Mouse (Mus musculus): ENCODE data around the gene Ccdc36. TPM values are rescaled to one million over a fixed set of nuclear protein-coding genes. Genes with fewer than 3 reads are reported as not detected.

Ccdc36 gene
- total and polyA plus RNA-seq, 2 experiments from 2014 or later, result 1.2 to 1.7 TPM

DNA sequence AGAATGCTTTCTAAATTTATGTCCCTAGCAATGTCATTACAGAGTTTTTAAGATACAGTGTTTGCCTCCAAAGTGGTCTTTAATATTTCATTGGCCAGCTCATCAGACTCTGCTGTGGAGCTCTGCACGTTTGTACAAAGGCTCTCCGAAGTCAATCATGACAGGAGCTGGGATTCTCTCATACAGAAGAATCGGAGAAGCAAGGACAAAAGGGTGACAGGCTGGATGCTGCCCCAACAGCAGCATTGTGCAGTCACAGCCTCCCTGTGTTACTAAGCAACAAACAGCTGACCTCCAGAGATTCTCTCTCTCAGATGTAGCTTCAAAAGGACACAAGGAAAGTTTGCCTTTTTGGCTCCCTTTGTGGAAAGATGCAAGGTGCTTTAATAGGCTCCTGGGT lies 7.9 kb upstream of the Ccdc36 start, which contains the start of gene BC048562:
Gene BC048562, plus strand, starts transcription at position 301 of the 400 bp plus-strand sequence.
- 24% methylated on average over 3 of the region's 3 CpGs for WGBS
- H3K9ac ChIP-seq (replicated peaks; ENCODE audit: low read length), result no peak within 1 kb of the TSS
- no peak for TF ChIP-seq CTCF (IDR thresholded peaks at IDR 0.05; ENCODE audit: low read depth)
- peak; percentile 31 for DNase-seq (ENCODE audit: low spot score)
- H3K4me1 ChIP-seq (ENCODE audit: insufficient read depth, low read length), result peaks cover 4% of the 10 kb centered on the region; the same call in 1 of the 2 replicates
- no peaks in the 10 kb centered on the region for H3K27me3 ChIP-seq (ENCODE audit: insufficient read depth, low read length)
- no peak within 1 kb of the TSS for H3K4me2 ChIP-seq (ENCODE audit: low read depth, low read length)
- no peaks in the 10 kb centered on the region for H3K9me3 ChIP-seq (ENCODE audit: low read length)
- no peaks in the 10 kb centered on the region for H3K36me3 ChIP-seq (ENCODE audit: insufficient read depth, low read length)
- no peak within 1 kb of the TSS for H3K4me3 ChIP-seq (ENCODE audit: low read length)
- no peak within 1 kb of the TSS for H3K27ac ChIP-seq
- 0 out of 2 replicates have a peak, but pooled peaks have one; percentile 32 for ATAC-seq

DNA sequence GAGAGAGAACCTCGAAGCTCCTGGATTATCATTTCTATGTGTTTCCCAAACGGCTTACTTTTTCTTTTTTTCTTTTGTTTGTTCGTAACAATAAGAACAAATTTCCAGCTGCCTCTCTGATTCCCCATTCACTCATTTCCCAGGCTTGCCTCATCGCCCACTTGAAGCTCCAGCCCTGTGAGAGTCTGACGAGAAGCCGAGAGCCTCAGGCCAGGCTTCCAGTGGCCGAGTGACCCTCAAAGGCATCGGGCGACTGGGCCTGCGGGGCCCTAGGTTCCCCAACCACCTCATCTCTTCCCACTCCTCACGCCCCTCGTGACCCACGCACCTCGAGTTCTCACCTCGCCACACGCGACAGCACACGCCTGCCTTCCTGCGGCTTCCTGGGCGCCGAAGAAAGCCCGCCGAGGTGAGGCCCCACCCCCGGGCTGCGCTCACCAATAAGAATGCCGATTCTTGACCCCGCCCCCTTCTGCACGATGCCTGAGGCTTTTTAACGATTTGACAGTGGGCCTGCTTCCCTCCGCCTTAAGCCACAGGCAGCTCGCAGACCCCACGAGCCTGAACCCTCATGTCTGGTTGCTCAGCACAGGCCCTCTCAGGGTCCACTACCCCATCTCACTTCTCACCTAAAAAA lies 3.3 kb upstream of the Ccdc36 start:
- Histone ChIP-seq H3K4me1 (ENCODE audit: insufficient read depth, low read length) (no peaks in the 10 kb centered on the region), H3K4me2 (ENCODE audit: low read depth, low read length) (peak overlapping the region; percentile 46), H3K27me3 (ENCODE audit: insufficient read depth, low read length) (no peaks in the 10 kb centered on the region), H3K27ac (no peak overlapping the region), H3K36me3 (ENCODE audit: insufficient read depth, low read length) (no peaks in the 10 kb centered on the region), H3K9me3 (ENCODE audit: low read length) (no peaks in the 10 kb centered on the region), H3K4me3 (ENCODE audit: low read length) (peak overlapping the region; percentile 21), H3K9ac (replicated peaks; ENCODE audit: low read length) (no peak overlapping the region)
- no peak for TF ChIP-seq CTCF (IDR thresholded peaks at IDR 0.05; ENCODE audit: low read depth)
- ATAC-seq (peak; percentile 70; the same call in 1 of the 2 replicates), DNase-seq (ENCODE audit: low spot score) (peak; percentile 63)
- 44% methylated on average over 32 of the region's 32 CpGs for WGBS

GRCm38 (mm10) chr9:108412221-108412620 lies 16.1 kb downstream of the Ccdc36 start:
- Histone ChIP-seq H3K27me3 (ENCODE audit: insufficient read depth, low read length) (no peaks in the 10 kb centered on the region), H3K9ac (replicated peaks; ENCODE audit: low read length) (no peak overlapping the region), H3K36me3 (ENCODE audit: insufficient read depth, low read length) (no peaks in the 10 kb centered on the region), H3K4me1 (ENCODE audit: insufficient read depth, low read length) (no peaks in the 10 kb centered on the region), H3K4me3 (ENCODE audit: low read length) (no peak overlapping the region), H3K27ac (no peak overlapping the region), H3K4me2 (ENCODE audit: low read depth, low read length) (no peak overlapping the region), H3K9me3 (ENCODE audit: low read length) (no peaks in the 10 kb centered on the region)
- no peak for ATAC-seq
- peak; percentile 12 for DNase-seq (ENCODE audit: low spot score)
- 88% methylated on average over 1 of the region's 1 CpGs for WGBS
- TF ChIP-seq CTCF (IDR thresholded peaks at IDR 0.05; ENCODE audit: low read depth), result peak; percentile 54

DNA sequence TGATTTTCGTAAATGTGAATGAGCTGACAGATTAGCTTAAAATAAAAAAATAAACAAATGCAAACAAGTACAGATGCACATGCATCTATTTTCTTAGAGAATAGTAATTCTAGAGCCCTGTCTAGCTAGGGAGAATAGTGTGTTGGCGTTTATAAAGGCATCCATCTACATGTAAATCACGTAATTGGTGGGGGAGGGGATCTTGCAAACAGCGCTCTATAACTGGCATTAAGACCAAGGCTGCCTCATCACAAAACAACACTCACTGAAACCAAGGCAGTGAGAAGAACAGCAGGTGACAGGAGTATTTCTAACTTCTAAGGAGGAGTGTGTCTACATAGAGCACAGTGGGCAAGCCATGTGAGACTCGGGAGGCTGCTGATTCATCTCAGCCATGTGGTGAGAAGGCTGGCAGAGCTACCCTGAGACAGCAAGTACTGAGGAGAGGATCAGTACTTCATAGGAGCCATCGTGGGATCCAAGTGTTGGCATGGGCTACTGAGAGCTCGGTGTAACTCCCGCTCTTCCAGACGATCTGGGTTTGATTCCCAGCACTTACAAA lies 16.8 kb downstream of the Ccdc36 start:
- DNase-seq (ENCODE audit: low spot score), result peak; percentile 10
- Histone ChIP-seq H3K9ac (replicated peaks; ENCODE audit: low read length) (no peak overlapping the region), H3K27me3 (ENCODE audit: insufficient read depth, low read length) (no peaks in the 10 kb centered on the region), H3K36me3 (ENCODE audit: insufficient read depth, low read length) (no peaks in the 10 kb centered on the region), H3K27ac (no peak overlapping the region), H3K4me2 (ENCODE audit: low read depth, low read length) (no peak overlapping the region), H3K4me1 (ENCODE audit: insufficient read depth, low read length) (no peaks in the 10 kb centered on the region), H3K4me3 (ENCODE audit: low read length) (no peak overlapping the region), H3K9me3 (ENCODE audit: low read length) (no peaks in the 10 kb centered on the region)
- 67% methylated on average over 9 of the region's 9 CpGs for WGBS
- ATAC-seq, result no peak
- TF ChIP-seq CTCF (IDR thresholded peaks at IDR 0.05; ENCODE audit: low read depth), result no peak

GRCm38 (mm10) chr9:108409535-108409934 lies 18.7 kb downstream of the Ccdc36 start:
- Histone ChIP-seq H3K9ac (replicated peaks; ENCODE audit: low read length) (no peak overlapping the region), H3K27ac (no peak overlapping the region), H3K9me3 (ENCODE audit: low read length) (no peaks in the 10 kb centered on the region), H3K4me1 (ENCODE audit: insufficient read depth, low read length) (no peaks in the 10 kb centered on the region), H3K4me3 (ENCODE audit: low read length) (no peak overlapping the region), H3K4me2 (ENCODE audit: low read depth, low read length) (no peak overlapping the region), H3K36me3 (ENCODE audit: insufficient read depth, low read length) (no peaks in the 10 kb centered on the region), H3K27me3 (ENCODE audit: insufficient read depth, low read length) (no peaks in the 10 kb centered on the region)
- ATAC-seq (no peak), DNase-seq (ENCODE audit: low spot score) (no peak)
- 92% methylated on average over 4 of the region's 4 CpGs for WGBS
- TF ChIP-seq CTCF (IDR thresholded peaks at IDR 0.05; ENCODE audit: low read depth), result no peak

GRCm38 (mm10) chr9:108404451-108404850 lies 23.8 kb downstream of the Ccdc36 start:
- Histone ChIP-seq H3K36me3 (ENCODE audit: insufficient read depth, low read length) (no peaks in the 10 kb centered on the region), H3K4me1 (ENCODE audit: insufficient read depth, low read length) (peaks cover 7% of the 10 kb centered on the region; the same call in 1 of the 2 replicates)
- WGBS, result 84% methylated on average over 8 of the region's 8 CpGs

DNA sequence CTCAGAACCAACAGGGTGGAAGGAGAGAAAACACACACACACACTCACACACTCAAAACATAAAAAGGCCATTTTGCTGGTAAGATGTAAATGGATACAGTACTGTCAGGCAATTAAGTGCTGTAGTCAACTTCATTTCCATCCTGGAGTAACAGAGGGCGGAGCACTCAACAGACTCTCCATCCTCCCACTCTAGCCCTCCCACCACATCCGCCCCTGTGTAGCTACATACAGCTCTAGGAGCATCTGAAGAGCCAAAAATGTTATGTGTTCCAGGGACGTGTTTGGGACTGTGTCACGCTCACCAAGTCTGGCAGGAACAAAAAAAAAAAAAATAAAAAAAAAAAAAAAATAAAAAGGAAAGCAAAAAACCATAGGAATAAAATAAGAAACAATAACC lies 25.2 kb downstream of the Ccdc36 start:
- DNase-seq (ENCODE audit: low spot score) (no peak), ATAC-seq (no peak)
- no peaks in the 10 kb centered on the region for H3K27me3 ChIP-seq (ENCODE audit: insufficient read depth, low read length)
- H3K4me1 ChIP-seq (ENCODE audit: insufficient read depth, low read length), result peaks cover 7% of the 10 kb centered on the region; the same call in 1 of the 2 replicates
- H3K27ac ChIP-seq, result no peak overlapping the region
- H3K9ac ChIP-seq (replicated peaks; ENCODE audit: low read length), result no peak overlapping the region
- no peaks in the 10 kb centered on the region for H3K36me3 ChIP-seq (ENCODE audit: insufficient read depth, low read length)
- H3K4me3 ChIP-seq (ENCODE audit: low read length), result no peak overlapping the region
- no peak for TF ChIP-seq CTCF (IDR thresholded peaks at IDR 0.05; ENCODE audit: low read depth)
- H3K4me2 ChIP-seq (ENCODE audit: low read depth, low read length), result no peak overlapping the region
- WGBS, result 89% methylated on average over 4 of the region's 4 CpGs
- no peaks in the 10 kb centered on the region for H3K9me3 ChIP-seq (ENCODE audit: low read length)

More at GRCm38 (mm10) chr9:108404451-108404850, 23.8 kb downstream of the Ccdc36 start:
- Histone ChIP-seq H3K27me3 (ENCODE audit: insufficient read depth, low read length) (no peaks in the 10 kb centered on the region), H3K4me2 (ENCODE audit: low read depth, low read length) (no peak overlapping the region), H3K9me3 (ENCODE audit: low read length) (no peaks in the 10 kb centered on the region), H3K4me3 (ENCODE audit: low read length) (no peak overlapping the region), H3K27ac (no peak overlapping the region), H3K9ac (replicated peaks; ENCODE audit: low read length) (no peak overlapping the region)
- no peak for TF ChIP-seq CTCF (IDR thresholded peaks at IDR 0.05; ENCODE audit: low read depth)
- no peak for ATAC-seq
- DNase-seq (ENCODE audit: low spot score), result no peak
